Mouse (Mus musculus) limb, embryonic 11.5 days (tissue): Measurements from ENCODE around the gene Elf5. TPM values are rescaled to one million over a fixed set of nuclear protein-coding genes. Genes with fewer than 3 reads are reported as not detected.

Source experiments
- ATAC-seq: fragments of 200-750 bp; cut with Nextera tagmentation; 2 replicates; pipeline ENCODE4 v1.8.0; 2017; ENCODE audit warnings: low read depth; ENCODE audit not compliant: insufficient number of reproducible peaks, low FRiP score, low TSS enrichment
- DNase-seq: peaks from one replicate; pipeline ENCODE4 v3.0.0-alpha.2; 2015; ENCODE audit warnings: low spot score
- H3K27ac ChIP-seq: fragments of 300-500 bp; sonication (generic); replicated peaks from 2 replicates; pipeline ENCODE4 v1.5.1; 2014; ENCODE audit warnings: low read depth, mild to moderate bottlenecking, low read length
- H3K27me3 ChIP-seq: fragments of 300-500 bp; sonication (generic); 2 replicates; pipeline ENCODE4 v1.6.1; 2014; ENCODE audit warnings: mild to moderate bottlenecking, low read length, mixed read lengths; ENCODE audit not compliant: control insufficient read depth, insufficient read depth
- H3K36me3 ChIP-seq: fragments of 300-500 bp; sonication (generic); 2 replicates; pipeline ENCODE4 v1.6.1; 2014; ENCODE audit warnings: mild to moderate bottlenecking, low read length, moderate library complexity, mixed read lengths; ENCODE audit not compliant: control insufficient read depth, insufficient read depth
- H3K4me1 ChIP-seq: fragments of 300-500 bp; sonication (generic); 2 replicates; pipeline ENCODE4 v1.6.1; 2014; ENCODE audit warnings: low read length, mixed read lengths; ENCODE audit not compliant: control insufficient read depth, insufficient read depth
- H3K4me2 ChIP-seq: fragments of 300-500 bp; sonication (generic); 2 replicates; pipeline ENCODE4 v1.6.1; 2014; ENCODE audit warnings: low read depth, mild to moderate bottlenecking, moderate library complexity; ENCODE audit not compliant: severe bottlenecking
- H3K4me3 ChIP-seq: fragments of 300-500 bp; sonication (generic); 2 replicates; pipeline ENCODE4 v1.5.1; 2014; ENCODE audit warnings: low read depth, low read length
- H3K9ac ChIP-seq: fragments of 300-500 bp; sonication (generic); 2 replicates; pipeline ENCODE4 v1.6.1; 2014; ENCODE audit warnings: mild to moderate bottlenecking, low read length
- H3K9me3 ChIP-seq: fragments of 300-500 bp; sonication (generic); 2 replicates; pipeline ENCODE4 v1.6.1; 2016; ENCODE audit warnings: low read length; ENCODE audit not compliant: control insufficient read depth
- WGBS: fragments of 180-500 bp; shearing (Covaris S2); extraction: QIAGEN DNeasy Blood & Tissue Kit; methylation state at CpG from one replicate; pipeline ENCODE4 v1.1.7; 2014; 5-methylcytosine and 5-hydroxymethylcytosine counted together
- polyA plus RNA-seq: library from polyadenylated mRNA; unstranded; fragments of >200 nt; fragmentation: Nextera tagmentation; extraction: Ambion mirVana; gene quantifications from 2 replicates; pipeline ENCODE4 v1.2.1, GENCODE M21; 2014

Gene Elf5
- polyA plus RNA-seq, 1 experiment from 2014 or later: 0.40 TPM

DNA sequence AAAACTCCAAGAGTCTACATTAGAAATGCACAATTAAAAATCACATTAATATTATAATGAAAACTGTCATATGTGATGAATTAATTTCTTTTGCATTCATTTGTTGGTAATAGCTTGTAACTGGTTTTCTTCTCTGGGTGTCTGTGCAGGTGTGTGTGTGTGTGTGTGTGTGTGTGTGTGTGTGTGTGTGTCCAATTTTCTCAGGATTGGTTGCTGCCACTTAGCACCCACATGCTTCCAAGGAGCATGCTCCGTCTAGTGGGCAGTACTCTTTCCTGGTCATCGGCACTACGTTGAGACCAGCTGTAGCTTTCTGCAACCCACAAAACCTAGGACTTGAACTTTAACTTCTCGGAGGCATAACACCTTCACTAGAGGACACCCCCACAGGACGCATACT is 45.6 kb downstream of the Elf5 start:
- peaks cover 7% of the 10 kb centered on the region; the same call in 1 of the 2 replicates for H3K4me1 ChIP-seq
- peaks cover 20% of the 10 kb centered on the region for H3K36me3 ChIP-seq
- DNase-seq (no peak), ATAC-seq (no peak)
- WGBS: 88% methylated on average over 5 of the region's 5 CpGs
- H3K27me3 ChIP-seq: no peaks in the 10 kb centered on the region
- H3K9ac ChIP-seq: no peak overlapping the region
- no peaks in the 10 kb centered on the region for H3K9me3 ChIP-seq
- H3K4me3 ChIP-seq: no peak overlapping the region
- H3K4me2 ChIP-seq: no peak overlapping the region
- no peak overlapping the region for H3K27ac ChIP-seq

- Histone ChIP-seq H3K9ac (no peak overlapping the region), H3K9me3 (no peaks in the 10 kb centered on the region), H3K4me2 (no peak overlapping the region), H3K4me1 (peaks cover 9% of the 10 kb centered on the region; the same call in 1 of the 2 replicates), H3K36me3 (peaks cover 20% of the 10 kb centered on the region), H3K27me3 (no peaks in the 10 kb centered on the region), H3K27ac (no peak overlapping the region), H3K4me3 (no peak overlapping the region)
- WGBS: 97% methylated on average over 7 of the region's 7 CpGs
- DNase-seq (no peak), ATAC-seq (no peak)
Measured at GRCm38 (mm10) chr2:103457628-103458027, 46.1 kb downstream of the Elf5 start.

- no peaks in the 10 kb centered on the region for H3K9me3 ChIP-seq
- H3K4me2 ChIP-seq: no peak overlapping the region
- H3K36me3 ChIP-seq: peaks cover 24% of the 10 kb centered on the region
- no peak overlapping the region for H3K27ac ChIP-seq
- DNase-seq (no peak), ATAC-seq (no peak)
- no peak overlapping the region for H3K4me3 ChIP-seq
- H3K9ac ChIP-seq: no peak overlapping the region
- H3K4me1 ChIP-seq: peaks cover 9% of the 10 kb centered on the region; the same call in 1 of the 2 replicates
- no peaks in the 10 kb centered on the region for H3K27me3 ChIP-seq
- WGBS: 96% methylated on average over 10 of the region's 10 CpGs
Measured at GRCm38 (mm10) chr2:103459069-103459468, 47.6 kb downstream of the Elf5 start.

- Histone ChIP-seq H3K4me3 (no peak overlapping the region), H3K4me1 (peaks cover 9% of the 10 kb centered on the region; the same call in 1 of the 2 replicates), H3K9ac (no peak overlapping the region), H3K36me3 (peaks cover 22% of the 10 kb centered on the region), H3K27ac (peak overlapping the region; percentile 73), H3K27me3 (no peaks in the 10 kb centered on the region), H3K4me2 (no peak overlapping the region), H3K9me3 (no peaks in the 10 kb centered on the region)
- WGBS: 55% methylated on average over 8 of the region's 8 CpGs
- ATAC-seq (no peak), DNase-seq (peak; percentile 43)
Measured at GRCm38 (mm10) chr2:103461210-103461609, 49.7 kb downstream of the Elf5 start.

DNA sequence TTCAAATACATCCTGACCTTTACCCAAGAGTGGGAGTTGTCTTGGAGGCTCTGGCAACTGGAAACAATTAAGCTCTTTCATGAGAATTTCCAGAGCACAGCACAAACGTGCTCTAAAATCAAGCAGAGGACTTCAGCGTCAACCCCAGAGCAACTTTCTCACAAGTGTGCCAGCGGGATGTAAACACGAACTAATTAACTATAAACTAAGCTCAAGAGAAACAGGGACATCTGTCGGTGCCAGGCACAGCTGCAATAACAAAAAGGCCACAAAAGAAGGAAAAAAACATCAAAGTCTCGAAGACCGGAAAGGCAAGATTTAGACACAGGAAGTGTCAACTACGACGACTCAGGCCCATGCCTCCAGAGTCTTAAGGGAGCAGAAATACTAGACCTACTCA is 50.3 kb downstream of the Elf5 start:
- H3K9ac ChIP-seq: no peak overlapping the region
- ATAC-seq: peak; percentile 61; the same call in 1 of the 2 replicates
- DNase-seq: peak; percentile 66
- peaks cover 19% of the 10 kb centered on the region for H3K36me3 ChIP-seq
- 8% methylated on average over 9 of the region's 9 CpGs for WGBS
- no peaks in the 10 kb centered on the region for H3K27me3 ChIP-seq
- peaks cover 9% of the 10 kb centered on the region; the same call in 1 of the 2 replicates for H3K4me1 ChIP-seq
- no peak overlapping the region for H3K4me3 ChIP-seq
- no peaks in the 10 kb centered on the region for H3K9me3 ChIP-seq
- no peak overlapping the region for H3K4me2 ChIP-seq
- H3K27ac ChIP-seq: peak overlapping the region; percentile 73

DNA sequence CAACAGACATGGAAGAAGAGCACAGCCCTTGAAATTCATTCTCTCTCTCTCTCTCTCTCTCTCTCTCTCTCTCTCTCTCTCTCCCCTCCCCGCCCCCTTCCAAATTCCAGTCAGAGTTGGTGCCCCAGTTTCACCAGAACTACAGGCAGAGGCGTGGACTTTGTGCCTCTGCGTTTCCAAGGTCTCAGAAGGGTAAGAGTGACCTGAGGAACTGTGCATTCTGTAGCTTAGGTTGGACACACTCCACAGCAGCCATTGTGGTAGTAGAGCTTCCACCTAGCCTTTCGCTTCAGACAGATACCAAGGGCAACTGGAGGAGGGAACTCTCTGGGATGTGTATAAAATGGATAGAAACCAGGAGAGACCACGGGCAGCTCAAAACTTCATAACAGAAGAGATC is 51.3 kb downstream of the Elf5 start:
- DNase-seq (no peak), ATAC-seq (no peak)
- Histone ChIP-seq H3K36me3 (peaks cover 19% of the 10 kb centered on the region), H3K4me1 (peaks cover 9% of the 10 kb centered on the region; the same call in 1 of the 2 replicates), H3K27ac (no peak overlapping the region), H3K27me3 (no peaks in the 10 kb centered on the region), H3K4me2 (no peak overlapping the region), H3K9ac (no peak overlapping the region), H3K4me3 (no peak overlapping the region), H3K9me3 (no peaks in the 10 kb centered on the region)
- 95% methylated on average over 5 of the region's 5 CpGs for WGBS

DNA sequence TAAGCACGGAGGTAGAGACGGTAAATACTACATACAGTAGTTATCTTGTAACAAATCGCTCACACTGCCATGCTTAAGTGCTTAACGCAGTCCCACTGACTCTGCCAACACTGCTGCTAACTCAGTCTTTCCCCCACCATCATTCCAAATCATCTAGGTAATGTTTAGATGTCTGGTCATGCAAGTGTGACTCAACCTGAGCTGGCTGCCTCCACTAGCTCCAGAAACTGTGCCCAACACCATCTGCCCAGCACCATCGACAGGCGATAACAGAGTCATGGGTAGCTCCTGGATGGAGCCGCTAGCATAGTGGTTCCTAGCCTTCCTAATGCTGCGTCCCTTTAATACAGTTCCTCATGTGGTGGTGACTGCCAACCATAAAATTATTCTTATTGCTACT is 53.0 kb downstream of the Elf5 start:
- ATAC-seq: no peak
- H3K27me3 ChIP-seq: no peaks in the 10 kb centered on the region
- H3K9me3 ChIP-seq: no peaks in the 10 kb centered on the region
- H3K4me2 ChIP-seq: no peak overlapping the region
- H3K27ac ChIP-seq: no peak overlapping the region
- WGBS: 96% methylated on average over 8 of the region's 8 CpGs
- peaks cover 13% of the 10 kb centered on the region; the same call in 1 of the 2 replicates for H3K36me3 ChIP-seq
- H3K4me1 ChIP-seq: peaks cover 9% of the 10 kb centered on the region; the same call in 1 of the 2 replicates
- no peak for DNase-seq
- no peak overlapping the region for H3K4me3 ChIP-seq
- H3K9ac ChIP-seq: no peak overlapping the region

DNA sequence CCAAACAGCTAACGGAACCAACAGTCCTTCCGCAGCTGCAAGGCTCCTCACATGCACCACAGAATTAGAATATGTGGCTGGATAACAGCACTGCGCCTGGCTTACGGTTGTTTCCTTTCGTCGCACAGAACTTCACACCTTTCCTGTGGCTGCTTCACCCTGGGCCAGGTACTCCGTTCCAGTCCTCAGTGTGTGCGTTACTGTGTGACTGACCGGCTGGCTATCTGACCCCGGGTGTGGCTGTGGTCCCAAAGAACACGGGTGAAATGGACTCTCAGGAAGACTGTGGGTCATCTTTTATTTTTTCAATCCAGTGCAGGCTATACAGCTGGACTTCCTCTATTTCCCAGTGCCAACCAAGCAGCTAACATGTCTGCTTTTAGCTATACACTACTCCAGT is 53.9 kb downstream of the Elf5 start:
- ATAC-seq (no peak), DNase-seq (no peak)
- H3K36me3 ChIP-seq: peaks cover 17% of the 10 kb centered on the region; the same call in 1 of the 2 replicates
- H3K4me1 ChIP-seq: peaks cover 9% of the 10 kb centered on the region; the same call in 1 of the 2 replicates
- no peak overlapping the region for H3K27ac ChIP-seq
- H3K4me3 ChIP-seq: no peak overlapping the region
- H3K9ac ChIP-seq: no peak overlapping the region
- WGBS: 93% methylated on average over 11 of the region's 11 CpGs
- H3K4me2 ChIP-seq: no peak overlapping the region
- H3K9me3 ChIP-seq: no peaks in the 10 kb centered on the region
- H3K27me3 ChIP-seq: no peaks in the 10 kb centered on the region

DNA sequence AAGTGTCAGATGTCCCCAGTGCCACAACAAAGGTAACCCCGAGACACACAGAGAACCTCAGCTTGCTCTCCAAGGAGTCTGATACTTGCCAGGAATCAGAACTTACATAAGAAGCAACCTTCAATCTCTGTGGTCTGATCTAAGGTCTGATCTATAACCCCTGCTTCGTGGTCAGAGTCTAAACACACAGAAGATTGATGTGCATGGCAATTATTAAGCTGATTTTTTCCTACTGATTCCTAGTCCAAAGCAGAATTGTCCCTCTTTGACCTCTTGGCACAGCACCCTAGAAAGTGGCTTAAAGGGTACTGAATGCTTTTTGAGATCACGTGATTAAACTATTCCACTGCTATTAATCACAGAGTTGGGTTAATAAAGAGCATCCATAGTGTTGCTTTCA is 54.8 kb downstream of the Elf5 start:
- 93% methylated on average over 3 of the region's 3 CpGs for WGBS

More for the DNA sequence above, 54.8 kb downstream of the Elf5 start:
- ATAC-seq (no peak), DNase-seq (no peak)
- Histone ChIP-seq H3K27ac (no peak overlapping the region), H3K4me1 (peaks cover 6% of the 10 kb centered on the region; the same call in 1 of the 2 replicates), H3K36me3 (peaks cover 22% of the 10 kb centered on the region), H3K4me2 (no peak overlapping the region), H3K9ac (no peak overlapping the region), H3K9me3 (no peaks in the 10 kb centered on the region), H3K27me3 (no peaks in the 10 kb centered on the region), H3K4me3 (no peak overlapping the region)
